Mouse (Mus musculus) kidney, embryonic 16.5 days (tissue): ENCODE results near the gene Samsn1. TPM values are rescaled to one million over a fixed set of nuclear protein-coding genes. Genes with fewer than 3 reads are reported as not detected.

ENCODE experiments used
- ATAC-seq: fragments of 200-750 bp; cut with Nextera tagmentation; 2 replicates; pipeline ENCODE4 v1.8.0; 2017; ENCODE audit warnings: moderate TSS enrichment; ENCODE audit not compliant: low FRiP score, low TSS enrichment
- H3K27ac ChIP-seq: fragments of 300-500 bp; sonication (generic); 2 replicates; pipeline ENCODE4 v1.5.1; 2014; ENCODE audit warnings: low read length
- H3K27me3 ChIP-seq: fragments of 300-500 bp; sonication (generic); 2 replicates; pipeline ENCODE4 v1.6.1; 2014; ENCODE audit warnings: low read length, control low read depth, mixed read lengths; ENCODE audit not compliant: insufficient read depth
- H3K36me3 ChIP-seq: fragments of 300-500 bp; sonication (generic); 2 replicates; pipeline ENCODE4 v1.6.1; 2014; ENCODE audit warnings: low read length, control low read depth, mixed read lengths; ENCODE audit not compliant: insufficient read depth
- H3K4me1 ChIP-seq: fragments of 300-500 bp; sonication (generic); 2 replicates; pipeline ENCODE4 v1.6.1; 2014; ENCODE audit warnings: low read length, control low read depth, mixed read lengths; ENCODE audit not compliant: insufficient read depth
- H3K4me2 ChIP-seq: fragments of 300-500 bp; sonication (generic); replicated peaks from 2 replicates; pipeline ENCODE4 v1.6.1; 2014; ENCODE audit warnings: low read depth, low read length
- H3K4me3 ChIP-seq: fragments of 300-500 bp; sonication (generic); 2 replicates; pipeline ENCODE4 v1.5.1; 2014; ENCODE audit warnings: mild to moderate bottlenecking, low read length
- H3K9ac ChIP-seq: fragments of 300-500 bp; sonication (generic); replicated peaks from 2 replicates; pipeline ENCODE4 v1.6.1; 2014; ENCODE audit warnings: low read length
- H3K9me3 ChIP-seq: fragments of 300-500 bp; sonication (generic); 2 replicates; pipeline ENCODE4 v1.6.1; 2016; ENCODE audit warnings: low read length, control low read depth
- WGBS: fragments of 180-500 bp; shearing (Covaris S2); extraction: QIAGEN DNeasy Blood & Tissue Kit; methylation state at CpG from one replicate; pipeline ENCODE4 v1.1.7; 2014; 5-methylcytosine and 5-hydroxymethylcytosine counted together
- polyA plus RNA-seq: library from polyadenylated mRNA; unstranded; fragments of >200 nt; fragmentation: Nextera tagmentation; extraction: Ambion mirVana; gene quantifications from 2 replicates; pipeline ENCODE4 v1.2.1, GENCODE M21; 2015

Gene Samsn1
- polyA plus RNA-seq, 1 experiment from 2014 or later, result 2.9 TPM

DNA sequence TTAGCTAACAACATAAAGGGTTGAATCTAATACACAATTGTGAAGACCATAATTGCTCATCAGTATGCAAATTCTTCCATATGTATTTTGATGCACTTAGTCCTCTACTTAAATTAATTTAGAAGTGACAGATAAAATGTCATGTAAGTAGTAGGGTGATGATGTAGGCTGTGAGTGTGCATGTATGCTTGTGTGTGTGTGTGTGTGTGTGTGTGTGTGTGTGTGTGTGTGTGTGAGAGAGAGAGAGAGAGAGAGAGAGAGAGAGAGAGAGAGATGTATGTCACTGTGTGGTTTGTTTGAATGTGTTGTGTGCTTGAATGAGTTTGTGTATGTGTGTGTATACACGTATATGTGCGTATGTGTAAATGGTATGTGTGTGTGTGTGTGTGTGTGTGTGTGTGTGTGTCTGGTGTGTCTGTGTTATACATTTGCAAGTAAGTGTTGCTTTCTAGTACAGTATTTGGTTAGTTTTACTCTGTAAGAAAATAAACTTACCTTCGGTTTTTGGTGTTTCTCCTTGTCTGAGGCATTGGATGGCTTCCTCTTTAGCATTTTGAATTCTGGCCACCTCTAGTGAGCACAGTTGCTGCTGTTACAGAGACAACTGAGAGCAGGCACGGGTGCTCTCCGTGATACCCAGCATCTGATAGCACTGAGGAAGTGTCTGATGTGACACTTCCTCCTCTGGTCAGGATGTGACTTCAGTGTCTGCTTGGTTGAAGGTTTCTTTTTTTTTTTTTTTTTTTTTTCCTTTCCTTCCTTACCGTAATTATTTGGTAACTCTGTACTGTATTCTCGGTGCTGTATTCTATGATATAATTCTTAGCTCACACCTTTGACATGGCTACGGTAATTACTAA is 113.2 kb downstream of the Samsn1 start:
- peak; percentile 59; the same call in 1 of the 2 replicates for ATAC-seq

DNA sequence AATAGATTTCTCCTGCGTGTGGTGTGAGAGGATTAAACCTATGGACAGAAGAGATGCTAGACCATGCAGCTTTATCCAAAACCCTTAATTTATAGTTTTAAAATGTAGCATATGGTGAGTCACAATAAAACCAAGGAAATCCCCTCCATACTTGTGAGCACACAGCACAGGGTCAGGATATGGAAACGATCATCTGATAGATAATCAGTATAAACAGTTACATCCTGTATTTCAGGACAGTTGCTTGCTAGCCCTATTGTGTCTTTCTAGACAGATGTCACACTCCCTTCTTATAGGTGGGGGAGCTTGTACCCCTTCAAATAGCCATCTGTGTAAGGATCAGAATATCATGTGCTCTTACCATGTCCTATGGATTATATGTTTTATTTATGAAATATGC is 115.3 kb downstream of the Samsn1 start:
- Histone ChIP-seq H3K9ac (no peak overlapping the region), H3K4me2 (no peak overlapping the region), H3K4me3 (no peak overlapping the region), H3K4me1 (no peaks in the 10 kb centered on the region), H3K36me3 (no peaks in the 10 kb centered on the region), H3K27me3 (no peaks in the 10 kb centered on the region), H3K27ac (no peak overlapping the region), H3K9me3 (no peaks in the 10 kb centered on the region)
- no peak for ATAC-seq
- WGBS, result 63% methylated on average over 2 of the region's 2 CpGs

More for the DNA sequence above, 113.2 kb downstream of the Samsn1 start:
- H3K9ac ChIP-seq, result no peak overlapping the region
- no peak overlapping the region for H3K4me2 ChIP-seq
- WGBS, result 59% methylated on average over 8 of the region's 8 CpGs
- H3K27me3 ChIP-seq, result no peaks in the 10 kb centered on the region
- H3K9me3 ChIP-seq, result no peaks in the 10 kb centered on the region
- H3K4me1 ChIP-seq, result no peaks in the 10 kb centered on the region
- no peaks in the 10 kb centered on the region for H3K36me3 ChIP-seq
- no peak overlapping the region for H3K27ac ChIP-seq
- H3K4me3 ChIP-seq, result 0 out of 2 replicates have a peak overlapping the region, but pooled peaks have one; percentile 9

DNA sequence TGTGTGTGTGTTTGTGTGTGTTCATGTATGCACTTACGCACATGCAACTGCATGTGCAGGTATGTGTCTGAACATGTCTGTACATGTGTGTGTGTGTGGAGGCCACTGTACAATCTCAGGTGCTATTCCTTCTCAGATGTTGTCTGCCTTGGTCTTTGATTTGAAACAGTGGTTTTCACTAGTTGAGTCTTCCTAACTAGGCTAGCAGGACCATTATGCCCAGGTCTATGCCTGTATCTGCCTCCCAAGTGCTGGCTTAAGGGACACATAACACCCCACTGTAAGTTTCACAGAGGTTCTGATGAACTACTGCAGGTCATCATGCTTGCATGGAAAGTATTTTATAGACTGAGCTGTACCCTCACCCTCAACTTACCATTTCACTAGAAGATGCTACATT is 115.8 kb downstream of the Samsn1 start:
- WGBS, result 88% methylated on average over 1 of the region's 1 CpGs
- H3K4me2 ChIP-seq, result no peak overlapping the region
- H3K36me3 ChIP-seq, result no peaks in the 10 kb centered on the region
- H3K27me3 ChIP-seq, result no peaks in the 10 kb centered on the region
- no peaks in the 10 kb centered on the region for H3K9me3 ChIP-seq
- H3K4me1 ChIP-seq, result no peaks in the 10 kb centered on the region
- no peak overlapping the region for H3K9ac ChIP-seq
- no peak overlapping the region for H3K27ac ChIP-seq
- H3K4me3 ChIP-seq, result no peak overlapping the region
- ATAC-seq, result no peak

DNA sequence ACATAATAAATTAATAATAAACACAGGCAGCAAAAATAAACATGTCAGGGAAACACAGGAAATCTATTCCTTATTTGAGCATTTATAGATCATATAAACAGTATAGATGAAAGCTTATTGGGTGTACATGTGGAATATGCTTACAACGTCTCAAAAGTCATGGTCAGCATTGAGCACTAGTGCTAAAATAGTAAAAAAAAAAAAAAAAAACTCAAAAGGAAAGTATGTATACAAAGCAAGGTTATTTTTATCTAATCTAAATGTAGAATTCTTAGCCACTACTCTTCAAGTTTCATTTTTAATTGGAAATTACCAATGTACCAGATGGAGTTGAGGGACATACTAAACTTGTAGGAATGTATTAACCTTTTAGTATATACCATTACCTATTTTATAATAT is 116.8 kb downstream of the Samsn1 start:
- 86% methylated on average over 1 of the region's 1 CpGs for WGBS
- H3K4me3 ChIP-seq, result no peak overlapping the region
- no peaks in the 10 kb centered on the region for H3K36me3 ChIP-seq

DNA sequence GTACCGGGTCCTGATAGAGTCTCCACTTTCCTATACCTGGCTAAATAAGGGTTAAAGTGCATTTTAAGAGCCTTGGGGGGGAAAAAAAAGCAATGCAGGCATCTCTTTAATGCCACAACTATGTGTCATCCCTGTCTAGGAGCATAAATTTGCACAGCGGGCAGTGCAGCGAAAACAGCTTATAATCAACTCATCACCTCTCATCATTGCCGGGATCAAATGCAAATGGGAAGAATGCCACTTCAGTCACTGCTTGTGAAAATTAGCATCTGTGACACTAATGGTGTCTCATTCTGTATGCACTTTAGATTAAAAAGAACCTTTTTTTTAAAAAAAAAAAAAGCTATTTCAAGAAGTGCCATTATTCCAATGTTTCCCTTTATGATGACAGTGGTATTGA is 118.0 kb downstream of the Samsn1 start:
- Histone ChIP-seq H3K4me3 (no peak overlapping the region), H3K36me3 (no peaks in the 10 kb centered on the region), H3K27me3 (no peaks in the 10 kb centered on the region), H3K4me2 (no peak overlapping the region), H3K27ac (no peak overlapping the region), H3K4me1 (no peaks in the 10 kb centered on the region), H3K9ac (no peak overlapping the region), H3K9me3 (no peaks in the 10 kb centered on the region)
- no peak for ATAC-seq
- WGBS, result 89% methylated on average over 4 of the region's 4 CpGs

More for the DNA sequence above, 116.8 kb downstream of the Samsn1 start:
- Histone ChIP-seq H3K27ac (no peak overlapping the region), H3K27me3 (no peaks in the 10 kb centered on the region), H3K4me2 (no peak overlapping the region), H3K9me3 (no peaks in the 10 kb centered on the region), H3K4me1 (no peaks in the 10 kb centered on the region), H3K9ac (no peak overlapping the region)
- no peak for ATAC-seq

DNA sequence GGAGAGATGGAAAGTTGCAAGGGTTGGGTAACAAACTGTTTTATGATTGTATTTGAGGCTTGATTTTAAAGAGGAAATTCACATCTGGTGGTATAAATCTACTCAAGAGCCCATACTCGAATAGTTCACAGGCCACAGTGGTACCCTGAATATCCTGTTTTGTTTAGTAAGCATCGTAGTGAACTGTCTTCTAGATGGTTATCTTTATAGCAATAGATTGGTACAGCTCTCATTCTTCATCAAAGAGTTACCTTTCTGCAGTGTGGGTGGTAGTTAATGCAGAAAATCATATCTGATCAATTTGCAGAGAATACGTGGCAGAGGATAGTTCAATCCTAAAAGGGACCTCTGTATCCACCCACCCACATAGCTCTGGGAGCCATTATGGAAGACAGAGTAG is 119.1 kb downstream of the Samsn1 start:
- no peak for ATAC-seq
- no peaks in the 10 kb centered on the region for H3K36me3 ChIP-seq
- H3K27ac ChIP-seq, result no peak overlapping the region
- H3K4me1 ChIP-seq, result no peaks in the 10 kb centered on the region
- H3K9me3 ChIP-seq, result no peaks in the 10 kb centered on the region
- H3K4me3 ChIP-seq, result no peak overlapping the region
- H3K4me2 ChIP-seq, result no peak overlapping the region
- WGBS, result 72% methylated on average over 3 of the region's 3 CpGs
- H3K27me3 ChIP-seq, result no peaks in the 10 kb centered on the region
- H3K9ac ChIP-seq, result no peak overlapping the region

DNA sequence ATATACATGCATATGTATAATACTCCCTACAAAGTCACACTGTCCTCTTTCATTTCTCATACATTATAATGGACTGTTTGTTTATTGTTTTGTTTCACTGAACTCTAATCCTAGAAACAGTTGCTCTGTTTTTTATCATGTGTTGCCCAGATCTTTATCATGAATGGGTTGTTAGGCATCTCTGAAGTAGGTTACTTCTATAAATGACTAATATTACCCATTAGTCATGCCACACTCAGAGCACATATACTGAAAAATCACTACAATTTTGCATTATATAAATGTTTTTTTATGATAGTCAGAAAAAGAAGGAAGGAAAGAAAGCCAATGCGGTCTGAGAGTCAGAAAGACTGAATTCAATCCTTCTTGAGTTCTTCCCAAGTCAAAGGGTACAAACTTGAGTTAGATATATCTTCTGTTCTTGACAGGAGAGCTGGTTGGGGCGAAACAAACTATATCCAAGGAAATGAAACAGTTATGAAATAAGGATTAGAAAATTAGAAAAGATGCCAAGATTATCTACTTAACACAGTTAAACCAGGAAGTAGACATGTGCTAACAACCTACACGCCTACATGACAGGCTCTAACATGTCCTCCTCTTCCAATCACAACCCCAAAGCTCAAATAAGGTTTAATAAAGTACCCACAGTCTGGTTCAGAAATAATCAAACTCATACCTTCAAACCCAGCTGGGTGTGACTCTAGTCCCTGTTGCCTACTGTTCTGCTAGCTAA is 122.0 kb downstream of the Samsn1 start:
- no peaks in the 10 kb centered on the region for H3K4me1 ChIP-seq
- H3K9ac ChIP-seq, result no peak overlapping the region
- H3K4me2 ChIP-seq, result no peak overlapping the region
- H3K27me3 ChIP-seq, result no peaks in the 10 kb centered on the region
- ATAC-seq, result no peak
- H3K36me3 ChIP-seq, result no peaks in the 10 kb centered on the region
- 90% methylated on average over 3 of the region's 3 CpGs for WGBS
- H3K27ac ChIP-seq, result no peak overlapping the region
- H3K9me3 ChIP-seq, result no peaks in the 10 kb centered on the region
- no peak overlapping the region for H3K4me3 ChIP-seq

DNA sequence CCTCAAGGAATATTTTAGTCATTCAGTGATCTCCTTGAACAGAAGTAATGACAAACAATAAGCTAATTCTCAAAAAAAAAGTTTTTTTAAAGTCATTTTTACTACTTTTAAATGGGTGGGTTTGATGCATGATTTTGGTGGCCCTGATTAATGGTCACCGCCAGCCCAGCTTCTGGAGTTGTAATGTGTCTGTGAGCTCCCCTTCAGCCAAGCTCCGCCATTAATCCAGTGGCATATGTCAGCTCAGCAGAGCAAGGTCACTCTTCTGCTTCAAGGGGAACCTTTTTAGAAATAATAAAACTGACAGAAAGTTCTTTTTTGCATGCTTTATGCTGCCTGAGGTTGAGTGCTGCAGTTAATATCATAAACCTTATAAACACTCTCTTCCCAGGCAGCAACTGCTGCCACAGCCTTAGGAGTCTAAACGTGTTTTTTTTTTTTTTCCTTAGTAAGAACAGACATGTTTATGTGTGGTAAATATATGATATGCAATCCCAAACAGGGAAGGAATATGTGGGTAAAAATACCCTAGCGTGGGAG is 124.2 kb downstream of the Samsn1 start:
- no peaks in the 10 kb centered on the region for H3K36me3 ChIP-seq
- peak; percentile 89 for ATAC-seq
- WGBS, result 43% methylated on average over 4 of the region's 4 CpGs

DNA sequence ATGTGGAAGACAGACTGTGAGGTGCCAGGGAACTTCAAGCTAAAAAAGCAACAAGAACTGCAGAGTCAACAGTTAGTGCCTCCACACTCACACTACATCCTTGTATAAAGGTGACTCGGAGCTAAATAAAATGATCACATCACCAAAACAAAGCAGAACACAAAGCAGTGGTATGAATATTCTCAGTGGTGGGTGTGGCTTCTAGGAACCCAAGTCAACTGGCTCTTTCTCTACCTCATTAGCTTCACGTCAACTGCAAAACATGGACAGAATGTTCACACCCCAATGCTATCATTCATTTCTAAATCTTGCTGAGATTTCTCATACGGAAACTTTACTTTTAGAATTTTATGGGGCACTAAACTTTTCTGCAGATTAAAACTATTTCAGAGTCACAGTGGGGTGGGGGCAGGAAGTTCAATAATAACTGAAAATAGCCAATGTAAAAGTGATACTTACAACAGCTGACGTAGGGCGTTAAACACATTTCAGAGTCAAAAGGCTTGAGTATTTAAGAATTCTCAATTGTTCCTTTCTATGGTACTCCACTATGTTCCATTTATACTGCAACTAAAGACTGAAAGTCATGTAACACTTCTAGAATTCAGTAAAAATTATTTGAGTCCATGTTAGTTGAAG is 127.7 kb downstream of the Samsn1 start:
- Histone ChIP-seq H3K9ac (no peak overlapping the region), H3K4me3 (no peak overlapping the region), H3K27ac (no peak overlapping the region), H3K4me2 (no peak overlapping the region), H3K27me3 (no peaks in the 10 kb centered on the region), H3K36me3 (no peaks in the 10 kb centered on the region), H3K9me3 (no peaks in the 10 kb centered on the region), H3K4me1 (no peaks in the 10 kb centered on the region)
- WGBS, result 86% methylated on average over 5 of the region's 5 CpGs
- no peak for ATAC-seq

More for the DNA sequence above, 124.2 kb downstream of the Samsn1 start:
- Histone ChIP-seq H3K9ac (no peak overlapping the region), H3K27ac (no peak overlapping the region), H3K4me1 (no peaks in the 10 kb centered on the region), H3K27me3 (no peaks in the 10 kb centered on the region), H3K4me3 (no peak overlapping the region), H3K9me3 (no peaks in the 10 kb centered on the region), H3K4me2 (no peak overlapping the region)
